Mouse (Mus musculus) embryonic fibroblast, embryonic 13.5 days (primary cell): ENCODE measurements around the gene 4931406P16Rik. TPM values are rescaled to one million over a fixed set of nuclear protein-coding genes. Genes with fewer than 3 reads are reported as not detected.

Experiments
- H3K27ac ChIP-seq: 2 replicates; pipeline ENCODE4 v1.5.1; 2012; ENCODE audit warnings: low read length, control low read depth, inconsistent platforms; ENCODE audit not compliant: insufficient read depth
- H3K4me1 ChIP-seq: 2 replicates; pipeline ENCODE4 v1.6.1; 2011; ENCODE audit warnings: low read length; ENCODE audit not compliant: control insufficient read depth, insufficient read depth
- H3K4me3 ChIP-seq: 2 replicates; pipeline ENCODE4 v1.5.1; 2011; ENCODE audit warnings: mild to moderate bottlenecking, control low read depth, low read length; ENCODE audit not compliant: insufficient read depth
- CTCF ChIP-seq: IDR thresholded peaks from 2 replicates; pipeline ENCODE4 v1.5.1; 2011; ENCODE audit warnings: mild to moderate bottlenecking, control low read depth, low read length, moderate library complexity, borderline replicate concordance; ENCODE audit not compliant: insufficient read depth
- POLR2A ChIP-seq: IDR thresholded peaks from 2 replicates; pipeline ENCODE4 v1.6.1; 2011; ENCODE audit warnings: low read depth, mild to moderate bottlenecking, control low read depth, low read length, moderate library complexity
- polyA plus RNA-seq: library from polyadenylated mRNA; stranded (reverse); fragments of >200 nt; gene quantifications from 2 replicates; pipeline ENCODE4 v1.2.4, GENCODE M21; 2011; ENCODE audit warnings: low read depth; ENCODE audit not compliant: missing spikeins, insufficient read length

4931406P16Rik gene
- polyA plus RNA-seq, 1 experiment: 49.8 TPM

DNA sequence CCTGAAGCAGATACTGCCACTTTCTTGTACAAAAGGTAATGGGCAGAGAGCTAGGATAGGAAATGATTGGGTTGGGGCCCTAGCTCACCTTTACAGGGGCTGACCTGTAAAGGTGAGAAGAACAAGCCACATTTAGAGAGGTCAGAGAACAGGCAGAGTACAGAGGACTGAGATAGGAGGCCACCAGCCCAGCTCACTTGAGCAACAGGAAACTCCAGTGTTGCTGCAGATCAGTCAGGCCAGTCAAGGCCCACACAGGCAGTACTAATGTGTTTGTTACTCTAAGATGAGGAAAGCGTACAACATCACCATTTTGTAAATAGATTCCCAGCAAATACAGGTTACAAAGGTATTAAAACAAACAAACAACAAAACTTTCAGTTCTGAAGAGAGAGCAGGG is 57.4 kb downstream of the 4931406P16Rik start:
- Histone ChIP-seq H3K27ac (no peak overlapping the region), H3K4me1 (no peaks in the 10 kb centered on the region), H3K4me3 (no peak overlapping the region)
- no peak for TF ChIP-seq CTCF
- TF ChIP-seq POLR2A: no peak

DNA sequence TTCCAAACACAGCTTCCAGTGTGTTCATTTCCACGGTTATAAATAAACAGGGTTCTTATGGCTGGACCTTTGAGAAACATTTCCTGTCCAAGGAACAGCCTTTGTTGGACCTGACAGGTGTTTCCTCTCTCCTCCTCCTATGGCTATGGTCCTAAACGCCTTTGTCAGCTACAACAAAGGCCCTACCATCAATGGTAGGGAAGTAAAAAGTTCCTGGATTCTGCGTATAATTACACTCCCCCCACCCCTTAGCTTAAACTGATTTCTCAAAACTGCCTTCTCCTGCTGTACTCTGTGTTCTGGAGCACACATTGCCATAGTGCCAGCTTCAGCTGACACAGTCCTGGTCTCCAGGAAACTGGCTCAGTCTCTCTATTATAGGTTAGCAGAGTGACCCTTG is 58.2 kb downstream of the 4931406P16Rik start:
- H3K4me3 ChIP-seq: no peak overlapping the region
- TF ChIP-seq POLR2A (no peak), CTCF (no peak)
- H3K4me1 ChIP-seq: no peaks in the 10 kb centered on the region
- no peak overlapping the region for H3K27ac ChIP-seq

DNA sequence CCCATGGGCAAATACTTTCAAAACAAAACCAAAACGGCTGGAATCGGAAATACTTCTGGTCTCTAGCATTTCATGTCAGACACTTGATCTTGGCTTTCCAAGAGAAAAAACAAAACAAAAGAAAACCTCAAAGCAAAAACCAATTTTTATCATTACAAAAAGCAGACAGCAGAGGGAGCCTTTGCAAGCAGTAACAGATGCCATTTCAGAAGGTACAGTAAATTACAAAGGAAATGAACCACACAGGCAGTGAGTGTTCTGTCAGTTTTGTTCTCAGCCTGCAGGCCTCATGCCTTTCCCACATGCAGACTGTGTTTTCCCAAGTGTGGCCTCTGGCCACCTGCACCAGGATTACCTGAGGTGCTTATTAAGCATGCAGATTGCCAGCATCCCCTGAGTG is 61.3 kb downstream of the 4931406P16Rik start:
- H3K27ac ChIP-seq: no peak overlapping the region
- TF ChIP-seq CTCF (no peak), POLR2A (no peak)
- no peaks in the 10 kb centered on the region for H3K4me1 ChIP-seq
- H3K4me3 ChIP-seq: no peak overlapping the region

DNA sequence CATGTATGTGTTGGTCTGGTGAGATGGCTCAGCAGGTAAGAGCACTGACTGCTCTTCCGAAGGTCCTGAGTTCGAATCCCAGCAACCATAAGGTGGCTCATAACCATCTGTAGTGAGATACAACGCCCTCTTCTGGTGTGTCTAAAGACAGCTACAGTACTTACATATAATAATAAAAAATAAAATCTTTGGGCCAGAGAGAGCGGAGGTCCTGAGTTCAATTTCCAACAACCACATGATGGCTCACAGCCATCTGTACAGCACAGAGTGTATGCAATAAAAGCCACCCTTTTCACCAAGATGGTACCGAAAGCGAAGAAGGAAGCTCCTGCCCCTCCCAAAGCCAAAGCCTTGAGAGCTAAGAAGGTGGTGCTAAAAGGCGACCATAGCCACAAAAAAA is 62.6 kb downstream of the 4931406P16Rik start, which contains the start of gene Gm6096:
TSS of gene Gm6096 (plus strand) at position 301 of the 400 bp plus-strand sequence.
- Histone ChIP-seq H3K4me1 (no peaks in the 10 kb centered on the region), H3K27ac (no peak within 1 kb of the TSS), H3K4me3 (no peak within 1 kb of the TSS)
- TF ChIP-seq CTCF: no peak
- TF ChIP-seq POLR2A: no peak

DNA sequence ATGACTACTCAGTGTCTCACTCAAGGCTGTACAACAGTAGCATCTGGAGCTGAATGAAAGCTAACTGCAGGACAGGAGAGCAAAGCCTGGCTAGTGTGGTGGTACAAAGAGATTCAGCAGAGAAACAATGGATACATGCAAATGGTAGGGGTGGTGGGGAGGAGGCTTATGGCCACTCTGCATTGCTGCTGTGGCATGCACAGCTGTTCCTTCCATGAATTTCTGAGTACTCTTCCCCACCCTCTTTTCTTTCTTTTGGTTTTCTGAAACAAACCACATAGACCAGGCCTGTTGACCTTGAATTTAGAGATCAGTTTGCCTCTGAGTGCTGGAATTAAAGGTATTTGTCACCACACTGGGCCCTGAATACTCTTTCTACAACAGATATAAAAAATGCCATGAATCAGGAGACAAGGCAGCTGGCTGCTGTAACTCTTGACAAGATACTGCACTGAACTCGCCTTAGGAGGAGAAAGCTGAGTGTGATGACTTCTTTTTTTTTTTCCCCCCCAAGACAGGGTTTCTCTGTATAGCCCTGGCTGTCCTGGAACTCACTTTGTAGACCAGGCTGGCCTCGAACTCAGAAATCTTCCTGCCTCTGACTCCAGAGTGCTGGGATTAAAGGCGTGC is 66.4 kb downstream of the 4931406P16Rik start:
- TF ChIP-seq CTCF: no peak
- TF ChIP-seq POLR2A: no peak
- no peaks in the 10 kb centered on the region for H3K4me1 ChIP-seq
- no peak overlapping the region for H3K4me3 ChIP-seq
- no peak overlapping the region for H3K27ac ChIP-seq

DNA sequence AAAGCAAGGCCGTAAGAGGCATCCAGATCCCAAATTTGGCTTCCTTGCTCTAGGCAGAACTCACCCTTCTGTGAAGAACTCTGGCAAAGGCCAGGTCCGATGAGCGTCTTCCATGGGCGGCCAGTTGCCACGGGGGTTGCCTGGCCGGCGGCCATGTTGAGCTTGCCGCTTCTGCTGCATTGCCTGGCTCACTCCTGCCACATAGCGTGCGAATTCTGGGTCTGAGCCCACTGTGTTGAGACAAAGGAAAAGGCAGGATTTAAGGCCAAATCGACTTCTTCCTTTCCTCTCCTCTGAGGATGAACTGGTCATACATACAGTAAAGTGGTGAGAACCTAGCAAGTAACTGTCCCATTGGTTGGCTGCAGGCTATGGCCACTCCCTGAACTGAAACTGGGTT is 71.2 kb downstream of the 4931406P16Rik start:
- Histone ChIP-seq H3K4me1 (no peaks in the 10 kb centered on the region), H3K4me3 (no peak overlapping the region), H3K27ac (no peak overlapping the region)
- TF ChIP-seq CTCF: no peak
- no peak for TF ChIP-seq POLR2A

DNA sequence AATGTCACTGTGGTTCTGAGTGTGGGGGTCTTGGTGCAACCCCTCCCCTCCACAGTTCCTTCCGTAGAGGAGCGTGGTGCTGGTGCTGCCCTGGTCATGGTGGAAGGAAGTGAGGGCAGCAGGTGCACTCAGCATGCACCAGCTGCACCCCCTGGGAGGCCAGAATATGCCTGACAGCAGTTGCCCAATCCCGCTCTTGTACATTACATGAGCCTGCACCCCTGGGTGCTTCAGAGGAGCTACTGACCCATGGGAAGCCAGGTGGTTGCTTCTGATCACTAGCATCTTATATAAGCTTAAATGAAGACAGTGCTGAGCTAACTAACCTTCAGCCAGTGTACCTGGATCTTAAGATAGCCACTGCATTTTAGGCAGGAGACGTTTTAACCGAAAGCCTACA is 75.3 kb downstream of the 4931406P16Rik start:
- no peak overlapping the region for H3K4me3 ChIP-seq
- no peak overlapping the region for H3K27ac ChIP-seq
- TF ChIP-seq CTCF: no peak
- no peak for TF ChIP-seq POLR2A
- H3K4me1 ChIP-seq: peaks cover 4% of the 10 kb centered on the region; the same call in 1 of the 2 replicates

DNA sequence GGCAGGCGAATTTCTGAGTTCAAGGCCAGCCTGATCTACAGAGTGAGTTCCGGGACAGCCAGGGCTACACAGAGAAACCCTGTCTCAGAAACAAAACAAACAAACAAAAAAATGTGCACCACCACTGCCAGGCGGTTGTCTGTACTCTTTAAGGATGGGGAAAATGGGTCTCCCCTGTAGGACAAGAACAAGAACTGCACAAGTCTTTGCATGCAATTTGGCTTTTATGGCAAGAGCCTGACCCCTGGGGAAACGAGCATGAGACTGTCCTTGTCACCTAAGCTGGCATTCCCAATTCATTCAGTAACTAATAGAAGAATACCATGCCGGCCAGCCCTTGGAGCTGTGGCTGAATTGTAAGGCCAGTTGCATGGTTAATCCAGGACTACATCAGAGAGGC is 77.7 kb downstream of the 4931406P16Rik start:
- no peak overlapping the region for H3K4me3 ChIP-seq
- H3K27ac ChIP-seq: no peak overlapping the region
- H3K4me1 ChIP-seq: peaks cover 4% of the 10 kb centered on the region; the same call in 1 of the 2 replicates
- TF ChIP-seq POLR2A: no peak
- no peak for TF ChIP-seq CTCF

DNA sequence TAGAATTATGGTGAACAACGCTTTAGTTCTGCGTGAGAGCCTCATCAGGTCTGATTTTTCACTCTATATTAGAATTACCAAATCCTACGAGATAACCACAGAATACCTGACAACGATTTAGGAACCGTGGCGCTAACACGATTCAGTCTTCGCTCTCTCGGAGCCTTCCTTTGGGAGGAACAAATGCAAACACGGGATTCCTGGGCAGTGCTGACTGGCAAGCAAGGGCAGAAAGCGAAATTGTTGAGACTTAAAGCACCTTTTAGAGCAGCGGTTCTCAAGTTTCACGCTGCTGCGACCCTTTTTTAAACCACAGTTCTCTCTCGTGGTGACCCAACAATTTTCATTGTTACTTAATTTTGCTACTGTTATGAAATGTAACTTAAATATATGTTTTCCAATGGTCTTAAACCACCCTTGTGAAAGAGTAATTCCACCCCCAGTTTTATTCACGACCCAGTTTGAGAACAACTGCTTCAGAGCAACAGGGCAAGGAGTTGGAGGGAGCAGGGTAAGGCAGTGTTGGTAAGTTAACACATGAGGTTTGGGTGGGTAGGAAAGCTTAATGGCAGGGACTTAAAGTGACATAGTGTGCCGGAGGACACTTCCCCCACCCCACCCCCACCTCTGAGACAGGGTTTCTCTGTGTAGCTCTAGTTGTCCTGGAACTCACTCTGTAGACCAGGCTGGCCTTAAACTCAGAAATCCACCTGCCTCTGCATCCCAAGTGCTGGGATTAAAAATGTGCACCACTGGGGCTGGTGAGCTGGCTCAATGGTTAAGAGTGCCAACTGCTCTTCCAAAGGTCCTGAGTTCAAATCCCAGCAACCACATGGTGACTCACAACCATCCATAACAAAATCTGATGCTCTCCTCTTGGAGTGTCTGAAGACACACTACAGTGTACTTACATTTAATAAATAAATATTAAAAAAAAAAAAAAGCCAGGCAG is 78.5 kb downstream of the 4931406P16Rik start:
- Histone ChIP-seq H3K4me1 (peaks cover 4% of the 10 kb centered on the region; the same call in 1 of the 2 replicates), H3K27ac (peak overlapping the region; percentile 76), H3K4me3 (peak overlapping the region; percentile 23)
- no peak for TF ChIP-seq CTCF
- TF ChIP-seq POLR2A: no peak
